Mouse (Mus musculus) thymus, adult 18-20 months (tissue): ENCODE data around the gene Sapcd2.
A peak's percentile ranks its signal among the peaks of the same experiment; 100 is the strongest.

Source experiments
- DNase-seq, 2 experiments: peaks; one replicate each; pipeline ENCODE4 v3.0.0; 2022; ENCODE audit warnings: mixed read lengths in 2 of 2

Gene Sapcd2

GRCm38 (mm10) chr2:25425481-25425880 is 53.4 kb downstream of the Sapcd2 start:
- no peak for DNase-seq

- peak in 1 of 2 experiments; percentile 40 for DNase-seq
Observed at GRCm38 (mm10) chr2:25426721-25427191, 54.6 kb downstream of the Sapcd2 start.

- DNase-seq, result no peak
Observed at GRCm38 (mm10) chr2:25427256-25427655, 55.1 kb downstream of the Sapcd2 start.
